Mouse (Mus musculus): ENCODE data around the gene Jkamp.

DNA sequence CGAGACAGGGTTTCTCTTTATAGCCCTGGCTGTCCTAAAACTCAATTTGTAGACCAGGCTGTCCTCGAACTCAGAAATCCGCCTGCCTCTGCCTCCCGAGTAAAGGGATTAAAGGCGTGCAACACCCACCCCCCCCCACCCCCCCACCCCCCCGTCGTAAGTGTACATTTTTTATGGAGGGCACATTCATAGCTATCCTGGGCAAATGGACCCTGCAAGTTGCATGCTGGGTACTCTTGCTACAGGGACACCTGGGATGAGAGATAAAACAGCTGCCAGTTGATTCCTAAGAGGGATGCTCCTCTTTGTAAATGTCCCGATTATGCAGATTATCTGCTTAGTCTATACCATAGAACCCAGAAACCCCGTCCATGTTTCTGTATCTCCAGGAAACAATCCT is 2.1 kb upstream of the Jkamp start:
- TF ChIP-seq POLR2A (IDR thresholded peaks at IDR 0.05; ENCODE audit: low read depth, low read length) (no peak), CTCF (IDR thresholded peaks at IDR 0.05; ENCODE audit: extremely low read depth, insufficient read depth, insufficient read length, insufficient replicate concordance) (no peak)

Data from spleen, adult 2 months (tissue).